Comparison of ENCODE assay signal across 8 mouse cellular contexts in the genomic region with DNA sequence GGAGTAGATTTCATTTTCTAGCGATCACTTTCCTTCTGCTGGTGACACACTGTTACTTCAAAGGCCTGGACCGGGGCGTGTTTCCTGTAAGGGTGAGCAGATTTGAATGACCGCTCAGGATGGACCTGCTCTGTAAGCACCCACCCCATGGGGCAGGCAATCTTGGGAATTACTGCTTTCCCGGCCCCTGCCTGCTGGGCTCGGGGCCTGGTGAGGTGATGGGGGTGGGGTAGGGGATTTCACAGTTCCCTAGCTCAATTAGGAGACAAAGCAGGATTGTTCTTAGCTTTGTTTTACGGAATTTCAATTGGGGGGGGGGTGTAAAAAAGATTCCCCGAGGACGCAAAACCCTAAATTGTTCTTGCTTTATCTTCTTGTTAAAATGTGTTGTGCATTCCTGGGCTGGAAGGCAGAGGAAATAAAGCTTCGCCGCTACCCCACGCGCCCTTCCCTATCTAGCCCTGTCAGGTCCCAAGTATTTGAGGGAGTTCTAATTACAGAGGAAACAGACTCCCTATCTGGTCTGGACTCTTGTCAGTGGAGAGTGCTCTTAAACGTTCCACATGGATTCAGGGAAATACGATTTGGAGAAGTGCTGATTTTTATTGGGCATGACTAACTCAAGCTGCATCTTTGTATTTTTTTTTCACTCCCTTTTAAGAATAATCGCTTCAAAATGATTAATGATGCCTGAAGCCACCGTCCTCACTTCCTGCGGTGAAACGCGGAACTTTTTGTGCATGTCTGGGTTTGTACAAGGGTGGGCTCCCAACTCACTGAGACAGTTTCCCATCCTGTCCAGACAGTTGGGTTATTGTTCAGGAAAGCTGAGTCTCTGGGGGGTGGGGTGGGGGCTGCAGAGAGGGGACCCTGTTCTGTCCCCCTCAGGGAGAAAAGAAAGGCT.
DNase-seq lines count a peak whose midpoint lies in the region; ATAC-seq and TF ChIP-seq lines count a peak whose summit lies in the region.

No protein-coding gene starts in this region.

- peak; percentile 67; the same call in 1 of the 2 replicates for ATAC-seq in embryonic facial prominence, embryonic 12.5 days (ENCODE audit: insufficient number of reproducible peaks, insufficient read depth, low FRiP score, low TSS enrichment)
- ATAC-seq in hindbrain, embryonic 12.5 days (ENCODE audit: low FRiP score): peak; percentile 71
- ATAC-seq in liver, postnatal 0 days: no peak

- peak; percentile 34 for DNase-seq in kidney, adult 2 months
- no peak for DNase-seq in kidney, adult 11 months
- no peak for DNase-seq in liver, postnatal 0 days
- DNase-seq in layer of hippocampus, postnatal 36 days: no peak
- DNase-seq in frontal cortex, postnatal 25 days (ENCODE audit: low spot score in 2 of 2): no peak
- no peak for DNase-seq in ovary, postnatal 10 days (ENCODE audit: low spot score)

- no peaks in the 10 kb centered on the region for H3K9me3 ChIP-seq in embryonic facial prominence, embryonic 12.5 days
- H3K9me3 ChIP-seq in hindbrain, embryonic 12.5 days (replicated peaks): no peaks in the 10 kb centered on the region
- H3K9me3 ChIP-seq in liver, postnatal 0 days (ENCODE audit: low read length): no peaks in the 10 kb centered on the region

- H3K4me2 ChIP-seq in embryonic facial prominence, embryonic 12.5 days (replicated peaks): peak overlapping the region; percentile 67
- H3K4me2 ChIP-seq in hindbrain, embryonic 12.5 days (replicated peaks): peak overlapping the region; percentile 65
- H3K4me2 ChIP-seq in liver, postnatal 0 days (ENCODE audit: low read depth, low read length): peak overlapping the region; percentile 65

- no peak for TF ChIP-seq EP300 in liver, postnatal 0 days (IDR thresholded peaks at IDR 0.05; ENCODE audit: low read depth)

- TF ChIP-seq CTCF in kidney, adult 2 months (conservative IDR thresholded peaks at IDR 0.05; ENCODE audit: insufficient read depth, insufficient read length, low read depth, low read length): no peak
- no peak for TF ChIP-seq CTCF in liver, postnatal 0 days (IDR thresholded peaks at IDR 0.05; ENCODE audit: low read depth)

- no peak for TF ChIP-seq POLR2A in kidney, adult 2 months (IDR thresholded peaks at IDR 0.05; ENCODE audit: low read depth, low read length)

- WGBS in kidney, adult 2 months: 17% methylated on average over 20 of the region's 20 CpGs
- 2% methylated on average over 20 of the region's 20 CpGs for WGBS in embryonic facial prominence, embryonic 12.5 days
- WGBS in hindbrain, embryonic 12.5 days: under 1% methylated on average over 20 of the region's 20 CpGs
- 20% methylated on average over 20 of the region's 20 CpGs for WGBS in liver, postnatal 0 days (ENCODE audit: insufficient replicate concordance)

- no peaks in the 10 kb centered on the region for H3K4me1 ChIP-seq in kidney, adult 2 months (ENCODE audit: control insufficient read depth, insufficient read depth, low read length)
- peaks cover 44% of the 10 kb centered on the region for H3K4me1 ChIP-seq in embryonic facial prominence, embryonic 12.5 days
- peaks cover 59% of the 10 kb centered on the region for H3K4me1 ChIP-seq in hindbrain, embryonic 12.5 days
- H3K4me1 ChIP-seq in liver, postnatal 0 days (ENCODE audit: insufficient read depth): peaks cover 36% of the 10 kb centered on the region

- no peak overlapping the region for H3K27ac ChIP-seq in kidney, adult 2 months (ENCODE audit: insufficient read depth, low read depth, low read length)
- H3K27ac ChIP-seq in embryonic facial prominence, embryonic 12.5 days: peak overlapping the region; percentile 81
- H3K27ac ChIP-seq in hindbrain, embryonic 12.5 days: peak overlapping the region; percentile 91
- 0 out of 2 replicates have a peak overlapping the region, but pooled peaks have one; percentile 25 for H3K27ac ChIP-seq in liver, postnatal 0 days (ENCODE audit: low read depth)

- no peaks in the 10 kb centered on the region for H3K27me3 ChIP-seq in kidney, adult 2 months (replicated peaks; ENCODE audit: control insufficient read depth, insufficient read depth, low read length)
- no peaks in the 10 kb centered on the region for H3K27me3 ChIP-seq in embryonic facial prominence, embryonic 12.5 days
- no peaks in the 10 kb centered on the region for H3K27me3 ChIP-seq in hindbrain, embryonic 12.5 days
- H3K27me3 ChIP-seq in liver, postnatal 0 days (ENCODE audit: insufficient read depth, low read length): 0 out of 2 replicates have a peak, but pooled peaks cover 7% of the 10 kb centered on the region

- no peaks in the 10 kb centered on the region for H3K36me3 ChIP-seq in kidney, adult 2 months (ENCODE audit: control insufficient read depth, insufficient read depth, low read length)
- no peaks in the 10 kb centered on the region for H3K36me3 ChIP-seq in embryonic facial prominence, embryonic 12.5 days
- no peaks in the 10 kb centered on the region for H3K36me3 ChIP-seq in hindbrain, embryonic 12.5 days
- H3K36me3 ChIP-seq in liver, postnatal 0 days (replicated peaks; ENCODE audit: insufficient read depth, low read length): no peaks in the 10 kb centered on the region

- no peak overlapping the region for H3K9ac ChIP-seq in embryonic facial prominence, embryonic 12.5 days
- peak overlapping the region; percentile 51 for H3K9ac ChIP-seq in hindbrain, embryonic 12.5 days
- H3K9ac ChIP-seq in liver, postnatal 0 days (replicated peaks): no peak overlapping the region

- H3K4me3 ChIP-seq in kidney, adult 2 months (ENCODE audit: insufficient read depth, low read depth, low read length): no peak overlapping the region
- peak overlapping the region; percentile 36 for H3K4me3 ChIP-seq in embryonic facial prominence, embryonic 12.5 days
- H3K4me3 ChIP-seq in hindbrain, embryonic 12.5 days: peak overlapping the region; percentile 29
- H3K4me3 ChIP-seq in liver, postnatal 0 days (ENCODE audit: low read depth, low read length): peak overlapping the region; percentile 17; the same call in 1 of the 2 replicates
